Mouse (Mus musculus) neural tube, postnatal 0 days (tissue): Measurements from ENCODE around the gene Gm7971. TPM values are rescaled to one million over a fixed set of nuclear protein-coding genes. Genes with fewer than 3 reads are reported as not detected.

Experiments
- polyA plus RNA-seq: library from polyadenylated mRNA; unstranded; fragments of >200 nt; fragmentation: Nextera tagmentation; extraction: Ambion mirVana; gene quantifications from 2 replicates; pipeline ENCODE4 v1.2.1, GENCODE M21; 2015

The Gm7971 gene
- polyA plus RNA-seq = not detected in 2 replicates

DNA sequence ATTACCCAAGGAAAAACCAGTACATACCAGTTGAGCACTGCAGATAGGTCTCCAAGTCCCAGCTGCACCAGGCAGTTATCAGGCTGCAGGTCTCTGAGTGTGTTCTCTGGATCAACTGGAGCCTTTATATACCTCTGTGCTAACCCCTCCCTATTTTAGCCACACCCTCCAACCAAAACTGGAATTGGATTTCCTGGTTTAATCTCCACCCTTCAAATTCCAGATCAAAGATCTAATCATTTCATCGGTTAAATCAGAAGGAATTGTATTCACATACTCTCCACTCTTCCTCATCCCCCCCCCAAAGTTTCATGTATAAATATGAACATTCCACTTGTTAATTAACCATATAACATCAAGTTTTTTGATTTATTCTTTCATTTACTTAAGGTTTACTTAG is at the start of gene Gm7971:
Gm7971 (minus strand) TSS at position 101 of the 400 bp plus-strand sequence.

Other genes starting within 250 kb of the Gm7971 start
- gene D5Ertd577e, start 138.1 kb downstream of the Gm7971 start, polyA plus RNA-seq = not detected in 2 replicates
- not detected in 2 replicates for gene Gm3286, start 84.1 kb downstream of the Gm7971 start, polyA plus RNA-seq
- gene Gm7978, start 141.3 kb upstream of the Gm7971 start, polyA plus RNA-seq = not detected in 2 replicates
- not detected in 2 replicates for gene Gm7982, start 147.1 kb upstream of the Gm7971 start, polyA plus RNA-seq
- gene E330014E10Rik, start 181.1 kb upstream of the Gm7971 start, polyA plus RNA-seq = not detected in 2 replicates